In genomic region chr11:53000226-53000625, GRCm38 (mm10) we compare ENCODE assay signal across 21 mouse cellular contexts.
DNase-seq lines count a peak whose midpoint lies in the region; ATAC-seq lines count a peak whose summit lies in the region.
"Had no signal": no experiment of that assay in that cellular context is flagged by ENCODE, and none has a peak within 500 bp of the region (broad histone marks: within the 10 kb centered on the region; RNA-seq: fewer than 3 reads in every experiment).

No protein-coding gene starts in this region.

- no peaks in the 10 kb centered on the region for H3K36me3 ChIP-seq in forebrain, embryonic 11.5 days (ENCODE audit: control insufficient read depth, insufficient read depth, low read length)
- no peaks in the 10 kb centered on the region for H3K36me3 ChIP-seq in forebrain, embryonic 14.5 days (ENCODE audit: control insufficient read depth, insufficient read depth, low read length)
- no peaks in the 10 kb centered on the region for H3K36me3 ChIP-seq in heart, embryonic 10.5 days
- H3K36me3 ChIP-seq in heart, embryonic 12.5 days, result no peaks in the 10 kb centered on the region
- no peaks in the 10 kb centered on the region for H3K36me3 ChIP-seq in heart, embryonic 13.5 days
- H3K36me3 ChIP-seq: G1E had no signal

- no peak overlapping the region for H3K4me2 ChIP-seq in forebrain, embryonic 11.5 days (ENCODE audit: low read depth, low read length, severe bottlenecking)
- H3K4me2 ChIP-seq in forebrain, embryonic 14.5 days (ENCODE audit: low read length), result no peak overlapping the region
- H3K4me2 ChIP-seq in heart, embryonic 12.5 days, result no peak overlapping the region
- H3K4me2 ChIP-seq in heart, embryonic 13.5 days, result no peak overlapping the region

- no peaks in the 10 kb centered on the region for H3K27me3 ChIP-seq in forebrain, embryonic 11.5 days (ENCODE audit: control insufficient read depth, insufficient read depth, low read length)
- no peaks in the 10 kb centered on the region for H3K27me3 ChIP-seq in forebrain, embryonic 14.5 days (replicated peaks; ENCODE audit: control insufficient read depth, insufficient read depth, low read length)
- no peaks in the 10 kb centered on the region for H3K27me3 ChIP-seq in heart, embryonic 10.5 days (ENCODE audit: insufficient read depth, poor library complexity, severe bottlenecking)
- no peaks in the 10 kb centered on the region for H3K27me3 ChIP-seq in heart, embryonic 12.5 days (replicated peaks)
- H3K27me3 ChIP-seq in heart, embryonic 13.5 days (replicated peaks), result 0 out of 2 replicates have a peak, but pooled peaks cover 8% of the 10 kb centered on the region

- no peak for ATAC-seq in forebrain, embryonic 11.5 days (replicated peaks; ENCODE audit: low FRiP score)
- ATAC-seq in forebrain, embryonic 14.5 days, result no peak
- ATAC-seq in heart, embryonic 12.5 days (ENCODE audit: insufficient number of reproducible peaks, low FRiP score), result no peak
- ATAC-seq in heart, embryonic 13.5 days (ENCODE audit: extremely low read depth, insufficient number of reproducible peaks, low FRiP score, low TSS enrichment), result 0 out of 2 replicates have a peak, but pooled peaks have one; percentile 14
- ATAC-seq: activated CD4-positive, CD25-positive, alpha-beta regulatory T cell, adult 4 months; CD4-positive, CD25-positive, alpha-beta regulatory T cell, adult 4 months; Patski had no signal

- H3K9me3 ChIP-seq in forebrain, embryonic 11.5 days (ENCODE audit: control insufficient read depth, low read length), result no peaks in the 10 kb centered on the region
- no peaks in the 10 kb centered on the region for H3K9me3 ChIP-seq in forebrain, embryonic 14.5 days (replicated peaks; ENCODE audit: control insufficient read depth, low read length)
- no peaks in the 10 kb centered on the region; the same call in 1 of the 2 replicates for H3K9me3 ChIP-seq in heart, embryonic 10.5 days
- 0 out of 2 replicates have a peak, but pooled peaks cover 5% of the 10 kb centered on the region for H3K9me3 ChIP-seq in heart, embryonic 12.5 days (replicated peaks)
- H3K9me3 ChIP-seq in heart, embryonic 13.5 days, result 0 out of 2 replicates have a peak, but pooled peaks cover 3% of the 10 kb centered on the region

- peak; percentile 38 for DNase-seq in forebrain, embryonic 11.5 days (ENCODE audit: low spot score)
- DNase-seq in forebrain, embryonic 14.5 days (ENCODE audit: low spot score), result no peak
- peak; percentile 61 for DNase-seq in heart, adult 11 months
- no peak for DNase-seq in heart, postnatal 10 days
- peak; percentile 58 for DNase-seq in heart, embryonic 10.5 days (ENCODE audit: low spot score)
- no peak for DNase-seq in heart, postnatal 25 days (ENCODE audit: low spot score)
- DNase-seq: adrenal gland, adult 2 months; adrenal gland, adult 8-10 months; adrenal gland, postnatal 10 days; adrenal gland, postnatal 14 days; adrenal gland, postnatal 25 days; adrenal gland, postnatal 36 days; B cell, adult 2 months; cerebellum, adult 11 months; cerebellum, adult 11-12 months had no signal

- no peak overlapping the region for H3K4me3 ChIP-seq in forebrain, embryonic 11.5 days (ENCODE audit: low read depth, low read length)
- no peak overlapping the region for H3K4me3 ChIP-seq in forebrain, embryonic 14.5 days (ENCODE audit: low read depth, low read length)
- H3K4me3 ChIP-seq in heart, embryonic 10.5 days, result no peak overlapping the region
- H3K4me3 ChIP-seq in heart, embryonic 12.5 days, result no peak overlapping the region
- no peak overlapping the region for H3K4me3 ChIP-seq in heart, embryonic 13.5 days

- intact Hi-C loops in heart, postnatal 10 days (cut with DNase I), result no loop called here
- intact Hi-C loops in heart, postnatal 25 days (cut with DNase I), result no loop called here

- 90% methylated on average over 11 of the region's 11 CpGs for WGBS in forebrain, embryonic 11.5 days
- WGBS in forebrain, embryonic 14.5 days, result 88% methylated on average over 11 of the region's 11 CpGs
- WGBS in heart, embryonic 10.5 days, result 88% methylated on average over 11 of the region's 11 CpGs
- 77% methylated on average over 11 of the region's 11 CpGs for WGBS in heart, embryonic 12.5 days
- WGBS in heart, embryonic 13.5 days, result 78% methylated on average over 11 of the region's 11 CpGs

- H3K27ac ChIP-seq in forebrain, embryonic 11.5 days (ENCODE audit: low read depth, low read length), result no peak overlapping the region
- H3K27ac ChIP-seq in forebrain, embryonic 14.5 days (ENCODE audit: low read depth, low read length), result no peak overlapping the region
- no peak overlapping the region for H3K27ac ChIP-seq in heart, embryonic 10.5 days
- H3K27ac ChIP-seq in heart, embryonic 12.5 days (ENCODE audit: poor library complexity, severe bottlenecking), result no peak overlapping the region
- no peak overlapping the region for H3K27ac ChIP-seq in heart, embryonic 13.5 days (replicated peaks)

- H3K4me1 ChIP-seq in forebrain, embryonic 11.5 days (replicated peaks; ENCODE audit: control insufficient read depth, insufficient read depth, low read length), result no peaks in the 10 kb centered on the region
- H3K4me1 ChIP-seq in forebrain, embryonic 14.5 days (ENCODE audit: control insufficient read depth, insufficient read depth, low read length), result no peaks in the 10 kb centered on the region
- 0 out of 2 replicates have a peak, but pooled peaks cover 10% of the 10 kb centered on the region for H3K4me1 ChIP-seq in heart, embryonic 10.5 days
- H3K4me1 ChIP-seq in heart, embryonic 12.5 days (replicated peaks), result peaks cover 8% of the 10 kb centered on the region; the same call in 1 of the 2 replicates
- peaks cover 18% of the 10 kb centered on the region; the same call in 1 of the 2 replicates for H3K4me1 ChIP-seq in heart, embryonic 13.5 days

- H3K9ac ChIP-seq in forebrain, embryonic 11.5 days (ENCODE audit: low read length), result no peak overlapping the region
- H3K9ac ChIP-seq in forebrain, embryonic 14.5 days (ENCODE audit: low read length), result no peak overlapping the region
- H3K9ac ChIP-seq in heart, embryonic 12.5 days, result no peak overlapping the region
- H3K9ac ChIP-seq in heart, embryonic 13.5 days, result no peak overlapping the region

Comparison
In these comparisons a context has a peak if more than half of its experiments do, and no peak if none do; other contexts are left out.
1. DNase-seq: peak in forebrain, embryonic 11.5 days (single experiment), heart, adult 11 months (single experiment) and heart, embryonic 10.5 days (single experiment); none in forebrain, embryonic 14.5 days (single experiment), heart, postnatal 10 days (0 of 2) and heart, postnatal 25 days (single experiment).